Mouse (Mus musculus): ENCODE data around the gene Hoxb7. TPM values are rescaled to one million over a fixed set of nuclear protein-coding genes. Genes with fewer than 3 reads are reported as not detected.
A peak's percentile ranks its signal among the peaks of the same experiment; 100 is the strongest.

Gene Hoxb7
- polyA plus RNA-seq, 2 experiments, result 2.7 to 4.4 TPM

GRCm38 (mm10) chr11:96306908-96307269, 20.5 kb downstream of the Hoxb7 start:
- no peak overlapping the region for H3K9ac ChIP-seq (ENCODE audit: low read depth, low read length, severe bottlenecking)
- H3K9me3 ChIP-seq (ENCODE audit: control insufficient read depth, low read length), result no peaks in the 10 kb centered on the region
- 8% methylated on average over 13 of the region's 13 CpGs for WGBS
- H3K27ac ChIP-seq (replicated peaks; ENCODE audit: low read depth, low read length), result no peak overlapping the region
- H3K4me3 ChIP-seq (replicated peaks; ENCODE audit: low read length), result no peak overlapping the region
- 0 out of 2 replicates have a peak, but pooled peaks cover 3% of the 10 kb centered on the region for H3K4me1 ChIP-seq (ENCODE audit: control insufficient read depth, insufficient read depth, low read length)
- H3K27me3 ChIP-seq (ENCODE audit: control insufficient read depth, insufficient read depth, low read length), result peaks cover 100% of the 10 kb centered on the region
- no peak for DNase-seq (ENCODE audit: low spot score)
- ATAC-seq (ENCODE audit: low FRiP score, low read depth), result no peak
- no peak overlapping the region for H3K4me2 ChIP-seq (replicated peaks; ENCODE audit: low read depth, low read length, severe bottlenecking)
- TF ChIP-seq POLR2A (IDR thresholded peaks at IDR 0.05; ENCODE audit: borderline replicate concordance, extremely low read depth, insufficient read depth, insufficient read length), result no peak
- no peaks in the 10 kb centered on the region for H3K36me3 ChIP-seq (ENCODE audit: control insufficient read depth, insufficient read depth, low read length)

- no peaks in the 10 kb centered on the region for H3K9me3 ChIP-seq (ENCODE audit: control insufficient read depth, low read length)
- DNase-seq (ENCODE audit: low spot score) (no peak), ATAC-seq (ENCODE audit: low FRiP score, low read depth) (no peak)
- no peak overlapping the region for H3K4me2 ChIP-seq (replicated peaks; ENCODE audit: low read depth, low read length, severe bottlenecking)
- TF ChIP-seq POLR2A (IDR thresholded peaks at IDR 0.05; ENCODE audit: borderline replicate concordance, extremely low read depth, insufficient read depth, insufficient read length), result no peak
- no peaks in the 10 kb centered on the region for H3K4me1 ChIP-seq (ENCODE audit: control insufficient read depth, insufficient read depth, low read length)
- 14% methylated on average over 4 of the region's 4 CpGs for WGBS
- no peaks in the 10 kb centered on the region for H3K36me3 ChIP-seq (ENCODE audit: control insufficient read depth, insufficient read depth, low read length)
- no peak overlapping the region for H3K27ac ChIP-seq (replicated peaks; ENCODE audit: low read depth, low read length)
- H3K4me3 ChIP-seq (replicated peaks; ENCODE audit: low read length), result no peak overlapping the region
- no peak overlapping the region for H3K9ac ChIP-seq (ENCODE audit: low read depth, low read length, severe bottlenecking)
- peaks cover 100% of the 10 kb centered on the region for H3K27me3 ChIP-seq (ENCODE audit: control insufficient read depth, insufficient read depth, low read length)
Observed at GRCm38 (mm10) chr11:96308763-96309162, 22.3 kb downstream of the Hoxb7 start.

- ATAC-seq (ENCODE audit: low FRiP score, low read depth) (no peak), DNase-seq (ENCODE audit: low spot score) (no peak)
- 21% methylated on average over 4 of the region's 4 CpGs for WGBS
- Histone ChIP-seq H3K36me3 (ENCODE audit: control insufficient read depth, insufficient read depth, low read length) (no peaks in the 10 kb centered on the region), H3K9me3 (ENCODE audit: control insufficient read depth, low read length) (no peaks in the 10 kb centered on the region), H3K9ac (ENCODE audit: low read depth, low read length, severe bottlenecking) (no peak overlapping the region), H3K4me2 (replicated peaks; ENCODE audit: low read depth, low read length, severe bottlenecking) (no peak overlapping the region; the same call in 1 of the 2 replicates), H3K4me1 (ENCODE audit: control insufficient read depth, insufficient read depth, low read length) (no peaks in the 10 kb centered on the region), H3K27me3 (ENCODE audit: control insufficient read depth, insufficient read depth, low read length) (peaks cover 100% of the 10 kb centered on the region), H3K27ac (replicated peaks; ENCODE audit: low read depth, low read length) (no peak overlapping the region), H3K4me3 (replicated peaks; ENCODE audit: low read length) (no peak overlapping the region)
- TF ChIP-seq POLR2A (IDR thresholded peaks at IDR 0.05; ENCODE audit: borderline replicate concordance, extremely low read depth, insufficient read depth, insufficient read length), result no peak
Observed at GRCm38 (mm10) chr11:96309288-96309687, 22.9 kb downstream of the Hoxb7 start.

- H3K27me3 ChIP-seq (ENCODE audit: control insufficient read depth, insufficient read depth, low read length), result peaks cover 100% of the 10 kb centered on the region
- H3K36me3 ChIP-seq (ENCODE audit: control insufficient read depth, insufficient read depth, low read length), result no peaks in the 10 kb centered on the region
- H3K9me3 ChIP-seq (ENCODE audit: control insufficient read depth, low read length), result no peaks in the 10 kb centered on the region
- H3K9ac ChIP-seq (ENCODE audit: low read depth, low read length, severe bottlenecking), result no peak overlapping the region
- no peak overlapping the region for H3K4me2 ChIP-seq (replicated peaks; ENCODE audit: low read depth, low read length, severe bottlenecking)
- WGBS, result 4% methylated on average over 20 of the region's 20 CpGs
- no peak overlapping the region for H3K27ac ChIP-seq (replicated peaks; ENCODE audit: low read depth, low read length)
- H3K4me1 ChIP-seq (ENCODE audit: control insufficient read depth, insufficient read depth, low read length), result no peaks in the 10 kb centered on the region
- no peak for ATAC-seq (ENCODE audit: low FRiP score, low read depth)
- H3K4me3 ChIP-seq (replicated peaks; ENCODE audit: low read length), result no peak overlapping the region
- TF ChIP-seq POLR2A (IDR thresholded peaks at IDR 0.05; ENCODE audit: borderline replicate concordance, extremely low read depth, insufficient read depth, insufficient read length), result no peak
- DNase-seq (ENCODE audit: low spot score), result no peak
Observed at GRCm38 (mm10) chr11:96310183-96310938, 23.9 kb downstream of the Hoxb7 start.

- peak overlapping the region; percentile 25 for H3K4me3 ChIP-seq (replicated peaks; ENCODE audit: low read length)
- H3K9me3 ChIP-seq (ENCODE audit: control insufficient read depth, low read length), result no peaks in the 10 kb centered on the region
- DNase-seq (ENCODE audit: low spot score) (no peak), ATAC-seq (ENCODE audit: low FRiP score, low read depth) (no peak)
- no peak for TF ChIP-seq POLR2A (IDR thresholded peaks at IDR 0.05; ENCODE audit: borderline replicate concordance, extremely low read depth, insufficient read depth, insufficient read length)
- no peaks in the 10 kb centered on the region for H3K36me3 ChIP-seq (ENCODE audit: control insufficient read depth, insufficient read depth, low read length)
- WGBS, result 8% methylated on average over 6 of the region's 6 CpGs
- no peak overlapping the region for H3K27ac ChIP-seq (replicated peaks; ENCODE audit: low read depth, low read length)
- H3K4me2 ChIP-seq (replicated peaks; ENCODE audit: low read depth, low read length, severe bottlenecking), result peak overlapping the region; percentile 31
- peaks cover 100% of the 10 kb centered on the region for H3K27me3 ChIP-seq (ENCODE audit: control insufficient read depth, insufficient read depth, low read length)
- no peaks in the 10 kb centered on the region for H3K4me1 ChIP-seq (ENCODE audit: control insufficient read depth, insufficient read depth, low read length)
- no peak overlapping the region for H3K9ac ChIP-seq (ENCODE audit: low read depth, low read length, severe bottlenecking)
Observed at GRCm38 (mm10) chr11:96311097-96311496, 24.7 kb downstream of the Hoxb7 start.
